In genomic region chr12:53060903-53061302, GRCm38 (mm10) we compare ENCODE assay signal across 12 mouse cellular contexts.
DNase-seq lines count a peak whose midpoint lies in the region; ATAC-seq and TF ChIP-seq lines count a peak whose summit lies in the region.
"Had no signal": no experiment of that assay in that cellular context is flagged by ENCODE, and none has a peak within 500 bp of the region (broad histone marks: within the 10 kb centered on the region; RNA-seq: fewer than 3 reads in every experiment).

No protein-coding gene starts in this region.

- TF ChIP-seq EP300 in liver, postnatal 0 days (IDR thresholded peaks at IDR 0.05; ENCODE audit: low read depth) = no peak

- no peak for DNase-seq in layer of hippocampus, adult 2 months (ENCODE audit: low spot score in 2 of 2)
- no peak for DNase-seq in layer of hippocampus, adult 9-11 months
- peak; percentile 63 for DNase-seq in forebrain, embryonic 11.5 days (ENCODE audit: low spot score)
- DNase-seq in retina, embryonic 14.5 days (ENCODE audit: low spot score) = no peak
- DNase-seq in spleen, postnatal 14 days (ENCODE audit: low spot score in 2 of 2) = no peak
- no peak for DNase-seq in liver, postnatal 0 days
- DNase-seq: adrenal gland, adult 2 months; heart, adult 18-20 months had no signal

- H3K4me3 ChIP-seq in layer of hippocampus, adult 2 months = no peak overlapping the region
- no peak overlapping the region for H3K4me3 ChIP-seq in forebrain, embryonic 11.5 days (ENCODE audit: low read depth, low read length)
- H3K4me3 ChIP-seq in hindbrain, embryonic 16.5 days (ENCODE audit: low read length) = no peak overlapping the region
- H3K4me3 ChIP-seq in neural tube, embryonic 13.5 days = no peak overlapping the region
- H3K4me3 ChIP-seq in liver, postnatal 0 days (ENCODE audit: low read depth, low read length) = no peak overlapping the region

- peak overlapping the region; percentile 57 for H3K27ac ChIP-seq in layer of hippocampus, adult 2 months
- H3K27ac ChIP-seq in forebrain, embryonic 11.5 days (ENCODE audit: low read depth, low read length) = peak overlapping the region; percentile 85
- H3K27ac ChIP-seq in hindbrain, embryonic 16.5 days (ENCODE audit: low read depth, low read length) = peak overlapping the region; percentile 60
- peak overlapping the region; percentile 75 for H3K27ac ChIP-seq in neural tube, embryonic 13.5 days (replicated peaks)
- H3K27ac ChIP-seq in liver, postnatal 0 days (ENCODE audit: low read depth) = no peak overlapping the region

- no peak for ATAC-seq in forebrain, embryonic 11.5 days (replicated peaks; ENCODE audit: low FRiP score)
- ATAC-seq in hindbrain, embryonic 16.5 days = no peak
- ATAC-seq in neural tube, embryonic 13.5 days (ENCODE audit: low read depth) = no peak
- no peak for ATAC-seq in liver, postnatal 0 days
- ATAC-seq: CD4-positive, CD25-positive, alpha-beta regulatory T cell, adult 4 months; Patski had no signal

- 22% methylated on average over 6 of the region's 6 CpGs for WGBS in forebrain, embryonic 11.5 days
- WGBS in hindbrain, embryonic 16.5 days = 31% methylated on average over 6 of the region's 6 CpGs
- 32% methylated on average over 6 of the region's 6 CpGs for WGBS in neural tube, embryonic 13.5 days
- WGBS in liver, postnatal 0 days (ENCODE audit: insufficient replicate concordance) = 86% methylated on average over 6 of the region's 6 CpGs

- peaks cover 15% of the 10 kb centered on the region; the same call in 1 of the 2 replicates for H3K4me1 ChIP-seq in forebrain, embryonic 11.5 days (replicated peaks; ENCODE audit: control insufficient read depth, insufficient read depth, low read length)
- H3K4me1 ChIP-seq in hindbrain, embryonic 16.5 days (ENCODE audit: control insufficient read depth, insufficient read depth, low read depth, low read length) = peaks cover 24% of the 10 kb centered on the region
- peaks cover 59% of the 10 kb centered on the region for H3K4me1 ChIP-seq in neural tube, embryonic 13.5 days (replicated peaks)
- no peaks in the 10 kb centered on the region for H3K4me1 ChIP-seq in liver, postnatal 0 days (ENCODE audit: insufficient read depth)

- peak overlapping the region; percentile 5; the same call in 1 of the 2 replicates for H3K9ac ChIP-seq in forebrain, embryonic 11.5 days (ENCODE audit: low read length)
- H3K9ac ChIP-seq in hindbrain, embryonic 16.5 days (ENCODE audit: low read depth, low read length) = no peak overlapping the region
- no peak overlapping the region for H3K9ac ChIP-seq in neural tube, embryonic 13.5 days
- no peak overlapping the region for H3K9ac ChIP-seq in liver, postnatal 0 days (replicated peaks)

- H3K36me3 ChIP-seq in forebrain, embryonic 11.5 days (ENCODE audit: control insufficient read depth, insufficient read depth, low read length) = no peaks in the 10 kb centered on the region
- no peaks in the 10 kb centered on the region for H3K36me3 ChIP-seq in hindbrain, embryonic 16.5 days (ENCODE audit: control insufficient read depth, insufficient read depth, low read length)
- no peaks in the 10 kb centered on the region for H3K36me3 ChIP-seq in neural tube, embryonic 13.5 days
- no peaks in the 10 kb centered on the region for H3K36me3 ChIP-seq in liver, postnatal 0 days (replicated peaks; ENCODE audit: insufficient read depth, low read length)

- H3K27me3 ChIP-seq in forebrain, embryonic 11.5 days (ENCODE audit: control insufficient read depth, insufficient read depth, low read length) = no peaks in the 10 kb centered on the region
- H3K27me3 ChIP-seq in hindbrain, embryonic 16.5 days (replicated peaks; ENCODE audit: control insufficient read depth, insufficient read depth, low read length) = no peaks in the 10 kb centered on the region
- no peaks in the 10 kb centered on the region for H3K27me3 ChIP-seq in neural tube, embryonic 13.5 days
- H3K27me3 ChIP-seq in liver, postnatal 0 days (ENCODE audit: insufficient read depth, low read length) = no peaks in the 10 kb centered on the region

- H3K4me2 ChIP-seq in forebrain, embryonic 11.5 days (ENCODE audit: low read depth, low read length, severe bottlenecking) = peak overlapping the region; percentile 24; the same call in 1 of the 2 replicates
- no peak overlapping the region for H3K4me2 ChIP-seq in hindbrain, embryonic 16.5 days (ENCODE audit: low read length)
- no peak overlapping the region for H3K4me2 ChIP-seq in neural tube, embryonic 13.5 days
- H3K4me2 ChIP-seq in liver, postnatal 0 days (ENCODE audit: low read depth, low read length) = no peak overlapping the region

- peak; percentile 44 for TF ChIP-seq CTCF in layer of hippocampus, adult 2 months (conservative IDR thresholded peaks at IDR 0.05)
- no peak for TF ChIP-seq CTCF in liver, postnatal 0 days (IDR thresholded peaks at IDR 0.05; ENCODE audit: low read depth)

- H3K9me3 ChIP-seq in forebrain, embryonic 11.5 days (ENCODE audit: control insufficient read depth, low read length) = no peaks in the 10 kb centered on the region
- H3K9me3 ChIP-seq in hindbrain, embryonic 16.5 days (ENCODE audit: control insufficient read depth, low read length) = no peaks in the 10 kb centered on the region
- H3K9me3 ChIP-seq in neural tube, embryonic 13.5 days = no peaks in the 10 kb centered on the region
- no peaks in the 10 kb centered on the region for H3K9me3 ChIP-seq in liver, postnatal 0 days (ENCODE audit: low read length)
